Mouse (Mus musculus) large intestine, adult 2 months (tissue): ENCODE measurements around the gene Lao1. TPM values are rescaled to one million over a fixed set of nuclear protein-coding genes. Genes with fewer than 3 reads are reported as not detected.
"Not testable (repeated sequence)": the region's sequence is repeated elsewhere in the genome, so short reads cannot be mapped to it uniquely, and the experiment has no call there.

Experiments
- DNase-seq: peaks from one replicate; pipeline ENCODE4 v3.0.0-alpha.2; 2012; ENCODE audit warnings: low read depth, low spot score
- WGBS: fragments of 180-500 bp; shearing (Covaris S2); methylation state at CpG from one replicate; pipeline ENCODE4 v1.1.7; 2018; 5-methylcytosine and 5-hydroxymethylcytosine counted together
- polyA plus RNA-seq: library from polyadenylated mRNA; depleted of rRNA; stranded (reverse); fragments of >200 nt; gene quantifications from 2 replicates; pipeline ENCODE4 v1.2.3, GENCODE M21; 2012; rRNA removed

Lao1 gene
- polyA plus RNA-seq: 0.05 TPM in 1 of 2 replicates, not detected in the other

- 77% methylated on average over 2 of the region's 2 CpGs for WGBS
- no peak for DNase-seq
Measured at GRCm38 (mm10) chr4:118961141-118961628, at the start of gene Lao1. Gene Lao1 (plus strand): TSS chr4:118961578.

GRCm38 (mm10) chr4:118917365-118917764 is 44.0 kb upstream of the Lao1 start, which contains the start of gene Olfr1329:
Gene Olfr1329 (minus strand): TSS chr4:118917465.
- WGBS: 39% methylated on average over 2 of the region's 2 CpGs
- DNase-seq: not testable (repeated sequence)

GRCm38 (mm10) chr4:118931326-118931725 is 30.1 kb upstream of the Lao1 start:
- not testable (repeated sequence) for DNase-seq
- 83% methylated on average over 3 of the region's 3 CpGs for WGBS

GRCm38 (mm10) chr4:118938512-118938911 is 22.9 kb upstream of the Lao1 start, which contains the start of gene Olfr1328:
Gene Olfr1328 (minus strand): TSS chr4:118938612.
- no peak for DNase-seq
- 69% methylated on average over 2 of the region's 2 CpGs for WGBS

DNA sequence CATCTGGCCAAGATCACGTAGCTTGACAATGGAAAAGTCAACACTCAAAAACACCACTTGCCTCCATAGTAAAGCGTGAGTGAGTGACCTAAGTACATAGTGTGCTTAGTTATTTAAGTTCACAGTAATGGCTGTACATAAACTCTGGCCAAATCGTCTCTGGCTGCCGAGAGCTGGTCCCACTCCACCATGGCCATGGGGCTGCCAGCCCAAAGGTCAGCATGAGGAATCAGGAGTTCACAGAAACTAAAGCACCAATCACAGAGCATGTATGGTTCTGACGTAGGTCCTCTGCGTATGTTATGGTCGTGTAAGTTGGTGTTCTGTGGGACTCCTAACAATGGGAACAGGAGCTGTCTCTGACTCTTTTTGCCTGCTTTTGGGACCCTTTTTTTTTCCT is 2.6 kb upstream of the Lao1 start:
- WGBS: 79% methylated on average over 7 of the region's 7 CpGs

DNA sequence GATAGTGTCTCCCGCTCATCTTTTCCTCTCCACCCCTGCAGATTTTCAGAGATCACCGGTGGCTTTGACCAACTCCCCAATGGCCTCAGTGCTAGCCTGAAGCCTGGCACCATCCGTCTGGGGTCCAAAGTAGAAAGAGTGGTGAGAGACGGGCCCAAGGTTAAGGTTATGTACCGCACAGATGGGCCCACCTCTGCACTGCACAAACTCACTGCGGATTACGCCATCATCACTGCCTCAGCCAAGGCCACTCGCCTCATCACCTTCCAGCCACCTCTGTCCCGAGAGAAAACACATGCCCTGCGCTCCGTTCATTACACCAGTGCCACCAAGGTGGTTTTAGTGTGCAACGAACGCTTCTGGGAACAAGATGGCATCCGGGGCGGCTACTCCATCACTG is 6.3 kb downstream of the Lao1 start:
- DNase-seq: no peak
- 90% methylated on average over 15 of the region's 15 CpGs for WGBS

More for the DNA sequence above, 2.6 kb upstream of the Lao1 start:
- DNase-seq: no peak

GRCm38 (mm10) chr4:118973281-118973680 is 11.9 kb downstream of the Lao1 start:
- WGBS: 70% methylated on average over 2 of the region's 2 CpGs
- DNase-seq: no peak

GRCm38 (mm10) chr4:118985291-118985690 is 23.9 kb downstream of the Lao1 start:
- no peak for DNase-seq
- 86% methylated on average over 4 of the region's 4 CpGs for WGBS

DNA sequence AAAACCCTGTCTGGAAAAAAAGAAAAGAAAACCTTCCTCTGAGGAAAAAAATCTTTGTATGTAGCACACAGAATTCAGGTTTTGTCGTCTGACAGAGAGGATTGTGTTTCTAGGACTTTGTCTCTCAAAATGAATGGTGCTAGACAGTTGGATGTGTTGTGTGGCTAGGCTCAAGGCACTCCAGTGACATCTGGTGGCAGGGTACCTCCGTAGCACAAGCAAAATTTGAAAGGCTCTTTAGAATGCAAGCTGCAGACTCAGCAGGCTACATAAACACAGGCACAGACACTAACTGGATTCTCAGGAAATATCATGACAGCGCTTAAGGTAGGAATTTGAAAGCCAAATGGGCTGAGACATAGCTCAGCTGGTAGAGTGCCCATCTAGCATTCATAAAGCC is 27.2 kb downstream of the Lao1 start:
- 5% methylated on average over 3 of the region's 3 CpGs for WGBS
- no peak for DNase-seq

- 21% methylated on average over 12 of the region's 12 CpGs for WGBS
- no peak for DNase-seq
Measured at GRCm38 (mm10) chr4:118989331-118989730, 28.0 kb downstream of the Lao1 start.

DNA sequence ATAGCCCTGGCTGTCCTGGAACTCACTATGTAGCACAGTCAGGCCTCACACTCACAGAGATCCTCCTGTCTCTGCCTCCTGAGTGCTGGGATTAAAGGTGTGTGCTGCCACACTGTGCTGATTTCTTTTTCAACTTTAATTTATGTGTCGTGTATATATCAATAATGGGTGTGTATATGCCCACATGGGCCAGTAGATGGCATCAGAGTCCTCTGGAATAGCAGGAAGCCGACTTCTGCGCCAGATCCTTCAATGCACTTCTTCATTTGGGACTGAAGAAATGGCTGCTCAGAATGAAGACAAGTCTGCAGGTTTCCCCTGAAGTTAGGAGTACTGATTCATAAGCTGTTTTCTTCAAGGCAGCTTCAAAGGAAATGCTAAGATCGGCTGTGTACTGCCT is 30.4 kb downstream of the Lao1 start:
- WGBS: 44% methylated on average over 4 of the region's 4 CpGs
- no peak for DNase-seq

DNA sequence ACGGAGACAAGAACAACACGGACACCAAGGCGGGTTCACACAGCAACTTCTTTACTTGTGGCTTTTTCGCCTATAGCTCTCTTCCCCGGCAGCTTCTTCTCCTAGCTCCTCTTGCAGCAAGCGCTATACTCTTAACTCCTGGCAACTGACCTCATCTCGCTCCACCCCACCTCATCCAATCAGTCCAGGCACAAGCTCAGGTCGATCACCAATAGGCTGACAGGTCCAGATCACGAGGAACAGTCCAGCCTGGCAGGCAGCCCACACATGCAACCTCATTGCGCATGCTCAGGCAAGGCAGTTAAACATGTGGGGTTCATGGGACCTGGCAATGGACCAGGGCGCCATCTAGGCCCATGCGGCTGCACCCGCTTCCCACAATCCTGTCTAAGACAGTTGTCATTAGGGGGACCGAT is 35.8 kb downstream of the Lao1 start:
- DNase-seq: no peak
- WGBS: 84% methylated on average over 14 of the region's 14 CpGs

GRCm38 (mm10) chr4:118999691-119000486 is 38.5 kb downstream of the Lao1 start:
- WGBS: 46% methylated on average over 19 of the region's 19 CpGs
- DNase-seq: no peak

DNA sequence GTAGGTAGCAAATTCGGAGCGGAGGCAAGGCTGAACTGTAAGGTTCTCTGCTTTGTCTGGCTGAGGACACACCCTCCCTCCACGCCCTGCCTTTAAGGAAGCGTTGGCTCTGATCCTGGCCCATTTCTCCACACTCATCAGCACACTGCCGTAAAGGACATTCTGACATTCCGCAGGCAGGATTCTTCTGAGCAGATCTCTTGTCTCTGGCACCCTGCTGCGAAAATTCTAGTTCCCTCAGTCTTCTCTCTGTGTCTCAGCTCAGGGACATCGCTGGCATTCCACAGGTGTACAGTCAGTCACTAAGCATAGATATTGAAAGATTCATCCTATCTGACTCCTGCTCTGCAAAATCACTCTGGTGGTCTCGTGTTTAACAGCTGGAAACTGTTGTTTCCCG is 40.3 kb downstream of the Lao1 start:
- WGBS: 24% methylated on average over 10 of the region's 10 CpGs
- peak; percentile 31 for DNase-seq

DNA sequence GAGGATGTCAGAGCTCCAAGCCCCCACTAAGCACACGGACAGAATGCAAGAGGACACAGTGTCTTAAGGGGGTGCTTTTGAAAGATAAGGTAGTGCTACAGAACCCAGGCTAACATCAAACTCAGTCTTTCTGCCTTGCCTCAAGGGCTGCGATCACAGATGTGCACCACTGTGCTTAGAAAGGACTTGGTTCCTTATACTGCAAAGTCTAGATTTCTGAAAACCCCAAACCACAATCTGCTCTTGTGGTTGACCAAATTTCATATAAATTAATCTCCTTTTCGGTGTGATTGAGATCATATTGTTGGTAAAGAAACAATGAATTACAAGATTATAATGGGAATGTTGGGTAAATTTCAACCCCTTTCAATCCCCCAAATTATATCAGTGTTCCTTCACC is 41.1 kb downstream of the Lao1 start:
- DNase-seq: no peak
- 81% methylated on average over 3 of the region's 3 CpGs for WGBS

- WGBS: 40% methylated on average over 3 of the region's 3 CpGs
- DNase-seq: peak; percentile 16
Measured at GRCm38 (mm10) chr4:119004178-119004577, 42.8 kb downstream of the Lao1 start.

GRCm38 (mm10) chr4:119004613-119005339 is 43.4 kb downstream of the Lao1 start:
- WGBS: 28% methylated on average over 7 of the region's 7 CpGs
- DNase-seq: peak; percentile 59

- WGBS: 86% methylated on average over 6 of the region's 6 CpGs
- no peak for DNase-seq
Measured at GRCm38 (mm10) chr4:119007602-119008001, 46.2 kb downstream of the Lao1 start.

DNA sequence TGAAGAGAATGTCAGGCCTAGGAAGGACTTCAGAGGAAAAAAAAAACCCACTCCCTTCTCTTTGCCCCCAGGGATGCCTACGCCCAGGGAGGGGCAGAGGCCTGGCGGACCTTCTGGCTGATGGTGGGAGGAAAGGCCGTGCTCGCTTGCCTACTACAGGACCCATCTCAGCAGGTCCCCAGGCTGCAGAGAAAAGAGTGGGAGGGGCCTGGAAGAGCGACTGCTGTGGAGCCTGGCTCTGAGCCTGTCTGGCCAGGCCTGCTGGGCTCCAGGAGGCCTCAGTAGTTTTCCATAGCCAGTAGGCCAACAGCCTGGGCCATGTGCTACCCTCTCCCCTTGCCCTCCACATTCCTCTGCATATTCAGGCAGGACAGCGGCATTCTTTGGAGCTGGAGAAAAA is 47.1 kb downstream of the Lao1 start:
- 60% methylated on average over 6 of the region's 6 CpGs for WGBS

GRCm38 (mm10) chr4:119009814-119010213 is 48.4 kb downstream of the Lao1 start:
- WGBS: 70% methylated on average over 8 of the region's 8 CpGs
- DNase-seq: no peak

More for the DNA sequence above, 47.1 kb downstream of the Lao1 start:
- DNase-seq: no peak
